Mouse (Mus musculus) brain, embryonic 14.5 days (tissue): ENCODE data around the gene Abcc3. TPM values are rescaled to one million over a fixed set of nuclear protein-coding genes. Genes with fewer than 3 reads are reported as not detected.
A peak's percentile ranks its signal among the peaks of the same experiment; 100 is the strongest.
"Not testable (repeated sequence)": the region's sequence is repeated elsewhere in the genome, so short reads cannot be mapped to it uniquely, and the experiment has no call there.

Source experiments
- DNase-seq: peaks from one replicate; pipeline ENCODE4 v3.0.0-alpha.2; 2011; ENCODE audit warnings: low read depth
- CTCF ChIP-seq: fragments of 200-500 bp; IDR thresholded peaks from 2 replicates; pipeline ENCODE4 v1.5.1; 2012; ENCODE audit warnings: inconsistent platforms, mild to moderate bottlenecking, moderate library complexity, borderline replicate concordance; ENCODE audit not compliant: insufficient read depth, insufficient read length; ENCODE audit errors: extremely low read depth
- POLR2A ChIP-seq: fragments of 200-500 bp; IDR thresholded peaks from 2 replicates; pipeline ENCODE4 v1.6.1; 2012; ENCODE audit warnings: mild to moderate bottlenecking, inconsistent platforms, borderline replicate concordance; ENCODE audit not compliant: poor library complexity, insufficient read depth, insufficient read length, severe bottlenecking; ENCODE audit errors: extremely low read depth
- polyA plus RNA-seq: library from polyadenylated mRNA; depleted of rRNA; stranded (reverse); fragments of >200 nt; gene quantifications from 2 replicates; pipeline ENCODE4 v1.2.3, GENCODE M21; 2012

Gene Abcc3
- polyA plus RNA-seq, 1 experiment: 0.53 TPM

GRCm38 (mm10) chr11:94412998-94413469, 20.2 kb upstream of the Abcc3 start:
- DNase-seq: peak; percentile 86
- no peak for TF ChIP-seq POLR2A
- TF ChIP-seq CTCF: no peak

DNA sequence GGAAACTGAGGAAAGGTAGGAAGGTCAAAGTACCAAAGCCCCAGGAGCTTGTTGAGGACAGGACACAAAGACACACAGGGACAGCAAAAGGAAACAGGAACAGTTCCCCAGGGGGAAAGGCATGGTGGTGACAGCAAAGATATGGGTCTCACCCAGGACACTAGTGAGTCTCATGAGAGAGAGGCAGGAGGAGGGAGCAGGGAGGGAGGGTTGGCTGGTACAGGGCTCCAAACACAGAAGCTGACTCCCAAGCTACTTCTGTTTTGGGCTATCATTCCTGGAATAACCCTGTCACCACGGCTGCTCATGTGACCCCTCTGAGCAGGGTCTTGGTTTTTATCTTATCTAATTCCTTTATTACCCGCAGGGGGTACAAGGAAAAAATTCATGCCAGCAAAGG, 19.8 kb upstream of the Abcc3 start:
- DNase-seq: no peak
- no peak for TF ChIP-seq CTCF
- TF ChIP-seq POLR2A: no peak

DNA sequence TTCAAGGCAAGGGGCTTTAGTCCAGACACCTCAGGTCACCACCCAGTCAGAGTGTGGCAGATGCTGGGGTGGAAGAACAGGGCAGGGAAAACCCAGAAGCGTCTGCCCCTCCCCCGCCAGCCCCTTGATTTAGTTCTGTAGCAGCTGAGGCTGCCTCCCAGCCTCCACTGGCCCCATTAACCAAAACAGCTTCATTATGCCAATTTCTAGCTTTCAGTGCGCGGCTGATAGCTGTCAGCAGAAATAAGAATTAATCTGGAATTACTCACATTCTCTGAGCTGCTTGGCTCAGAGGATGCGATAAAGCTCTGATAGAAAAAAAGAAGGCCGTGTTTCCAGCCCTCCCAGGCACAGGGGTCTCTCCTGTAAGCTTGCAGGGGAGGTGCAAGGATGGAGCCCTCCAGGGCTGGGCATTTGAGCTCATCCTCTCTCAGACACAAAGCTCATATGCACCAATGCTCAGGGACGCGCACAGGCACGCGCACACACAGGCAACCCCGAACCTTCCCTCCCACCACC, 15.1 kb upstream of the Abcc3 start:
- TF ChIP-seq CTCF (no peak), POLR2A (no peak)
- DNase-seq: peak; percentile 91

DNA sequence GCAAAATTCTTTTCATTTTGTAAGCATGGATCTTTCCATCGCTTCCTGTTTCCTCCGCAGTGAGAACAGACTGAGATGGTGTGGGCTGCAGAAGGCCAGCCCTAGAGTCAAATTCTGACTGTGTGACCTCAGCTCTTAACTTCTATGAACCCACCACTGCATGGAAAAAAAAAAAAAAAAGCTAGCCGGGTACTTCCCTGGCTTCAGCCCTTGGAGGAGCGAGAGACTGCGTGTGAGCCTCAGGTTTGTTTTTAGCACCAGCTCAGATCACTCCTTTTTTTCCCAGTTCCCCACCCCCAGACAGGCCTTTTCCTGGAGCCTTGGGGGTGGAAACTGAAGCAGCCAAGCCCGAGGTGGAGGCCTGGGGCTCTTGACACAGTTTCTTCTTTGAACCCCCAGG, 12.6 kb upstream of the Abcc3 start:
- no peak for DNase-seq

GRCm38 (mm10) chr11:94404641-94405260, 12.0 kb upstream of the Abcc3 start:
- peak; percentile 65 for DNase-seq
- TF ChIP-seq CTCF (peak; percentile 85), POLR2A (no peak)

More for the DNA sequence above, 12.6 kb upstream of the Abcc3 start:
- TF ChIP-seq POLR2A (no peak), CTCF (no peak)

DNA sequence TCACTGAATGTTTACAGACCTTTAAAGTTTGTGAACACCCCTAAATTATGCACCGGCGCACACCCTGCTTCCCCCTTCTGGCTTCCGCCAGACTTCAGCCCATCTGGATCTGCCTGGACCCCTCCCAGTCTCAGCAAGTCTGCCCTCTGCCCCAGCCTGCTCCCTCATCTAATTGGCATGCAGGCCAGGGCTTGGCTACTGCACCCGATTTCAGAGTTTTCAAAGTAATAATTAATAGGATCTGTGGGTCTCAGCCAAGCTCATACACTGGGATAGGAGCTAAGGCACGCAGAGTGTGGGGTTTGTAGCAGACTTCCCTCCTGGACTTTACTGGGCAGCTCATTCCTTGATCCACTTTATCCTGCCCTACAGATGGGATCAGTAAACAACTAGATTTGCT, 11.4 kb upstream of the Abcc3 start:
- no peak for TF ChIP-seq POLR2A
- no peak for TF ChIP-seq CTCF
- peak; percentile 46 for DNase-seq

DNA sequence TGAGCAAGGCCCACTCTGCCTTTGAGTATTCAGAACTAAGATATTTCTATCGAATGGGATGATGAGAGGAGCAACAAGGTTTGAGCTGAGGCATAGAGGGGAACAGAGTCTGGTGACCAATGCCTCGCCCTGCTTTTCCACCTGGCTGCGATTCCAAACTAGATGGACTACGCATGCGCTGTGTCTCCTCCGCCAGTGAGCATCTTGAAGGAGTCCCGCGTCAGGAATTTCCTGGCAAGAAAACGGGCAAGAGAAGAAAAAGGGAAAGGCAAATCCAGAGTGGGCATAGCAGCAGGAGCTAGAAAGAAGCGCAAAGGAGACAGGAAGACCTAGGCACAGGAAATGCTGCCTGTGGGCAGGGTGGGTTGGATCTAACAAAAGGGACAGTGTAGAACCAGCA, 11.0 kb upstream of the Abcc3 start:
- no peak for DNase-seq
- no peak for TF ChIP-seq POLR2A
- no peak for TF ChIP-seq CTCF

DNA sequence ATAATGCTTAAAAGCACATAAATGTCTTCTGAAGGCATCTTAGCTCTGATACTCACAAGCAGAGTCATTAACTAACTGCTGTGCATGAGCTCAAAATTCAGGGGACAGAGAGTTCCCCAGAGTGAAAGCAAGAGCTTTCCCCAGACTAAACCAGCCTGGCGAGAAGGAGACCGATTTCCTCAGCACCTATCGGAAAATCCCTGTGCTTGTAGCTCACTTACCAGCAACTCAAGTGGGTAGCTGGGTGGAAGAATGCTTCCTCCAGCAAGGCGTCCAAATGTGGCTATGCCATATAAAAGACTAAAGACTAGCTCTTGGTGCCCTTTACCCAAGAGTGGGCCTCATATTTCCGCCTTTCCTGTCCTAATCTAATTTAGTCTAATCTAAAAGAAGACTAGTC, 9.9 kb upstream of the Abcc3 start:
- TF ChIP-seq POLR2A: no peak
- no peak for TF ChIP-seq CTCF
- no peak for DNase-seq

- not testable (repeated sequence) for DNase-seq
Measured at GRCm38 (mm10) chr11:94402029-94402428, 9.2 kb upstream of the Abcc3 start.

DNA sequence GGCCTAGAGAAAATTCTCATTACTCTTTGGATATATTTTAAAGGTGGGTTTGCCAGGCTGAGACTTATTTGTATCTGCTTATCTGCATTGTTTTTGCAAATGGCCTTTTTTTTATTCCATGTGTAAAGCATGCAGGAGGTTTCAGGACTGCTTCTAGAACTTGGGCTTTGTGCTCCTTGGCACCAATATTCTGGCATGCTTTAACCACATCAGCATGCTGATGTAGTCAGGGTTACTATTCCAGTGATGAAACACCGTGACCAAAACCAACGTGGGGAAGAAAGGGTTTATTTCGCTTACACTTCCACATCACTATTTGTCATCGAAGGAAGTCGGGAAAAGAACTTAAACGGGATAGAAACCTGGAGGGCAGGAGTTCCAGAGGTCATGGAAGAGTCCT, 8.2 kb upstream of the Abcc3 start:
- no peak for DNase-seq
- TF ChIP-seq CTCF (no peak), POLR2A (no peak)

- no peak for TF ChIP-seq POLR2A
- TF ChIP-seq CTCF: no peak
- DNase-seq: no peak
Measured at GRCm38 (mm10) chr11:94394107-94394506, 1.3 kb upstream of the Abcc3 start.

- DNase-seq: not testable (repeated sequence)
Measured at GRCm38 (mm10) chr11:94393490-94393889, 693 bp upstream of the Abcc3 start.

DNA sequence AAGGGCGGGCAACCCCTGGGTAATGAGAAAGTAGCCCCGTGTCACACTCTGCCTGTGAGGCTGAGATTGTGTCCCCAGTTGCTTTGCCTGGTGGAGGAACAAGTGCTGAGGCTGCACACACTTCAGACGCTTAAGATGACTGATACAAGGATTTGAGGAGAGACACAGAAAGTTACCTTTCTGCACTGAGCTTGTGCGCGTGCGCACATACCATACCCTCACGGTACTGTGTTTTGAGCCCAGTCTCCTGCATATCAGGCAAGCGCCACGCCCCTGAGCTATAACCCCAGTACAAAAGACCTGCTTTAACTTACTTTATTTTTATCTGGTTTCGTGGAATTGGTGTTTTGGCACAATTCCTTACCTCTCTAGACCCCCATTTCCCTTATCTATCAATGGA, 1.1 kb downstream of the Abcc3 start:
- TF ChIP-seq CTCF (no peak), POLR2A (no peak)
- DNase-seq: no peak

- DNase-seq: no peak
- no peak for TF ChIP-seq CTCF
- no peak for TF ChIP-seq POLR2A
Measured at GRCm38 (mm10) chr11:94390825-94391224, 2.0 kb downstream of the Abcc3 start.
